Mouse (Mus musculus) heart, embryonic 12.5 days (tissue): ENCODE measurements around the gene Pmvk. TPM values are rescaled to one million over a fixed set of nuclear protein-coding genes. Genes with fewer than 3 reads are reported as not detected.

ENCODE experiments used
- ATAC-seq: fragments of 200-750 bp; cut with Nextera tagmentation; 2 replicates; pipeline ENCODE4 v1.8.0; 2017; ENCODE audit warnings: moderate TSS enrichment, moderate library complexity; ENCODE audit not compliant: insufficient number of reproducible peaks, low FRiP score
- H3K27ac ChIP-seq: fragments of 300-500 bp; sonication (generic); 2 replicates; pipeline ENCODE4 v1.5.1; 2016; ENCODE audit warnings: mild to moderate bottlenecking, moderate library complexity; ENCODE audit not compliant: poor library complexity, severe bottlenecking
- H3K27me3 ChIP-seq: fragments of 300-500 bp; sonication (generic); replicated peaks from 2 replicates; pipeline ENCODE4 v1.6.1; 2016; ENCODE audit warnings: mild to moderate bottlenecking, moderate library complexity
- H3K36me3 ChIP-seq: fragments of 300-500 bp; sonication (generic); 2 replicates; pipeline ENCODE4 v1.6.1; 2016; ENCODE audit warnings: mild to moderate bottlenecking, moderate library complexity
- H3K4me1 ChIP-seq: fragments of 300-500 bp; sonication (generic); replicated peaks from 2 replicates; pipeline ENCODE4 v1.6.1; 2016; ENCODE audit warnings: mild to moderate bottlenecking
- H3K4me2 ChIP-seq: fragments of 300-500 bp; sonication (generic); 2 replicates; pipeline ENCODE4 v1.6.1; 2016; ENCODE audit warnings: mild to moderate bottlenecking, moderate library complexity
- H3K4me3 ChIP-seq: fragments of 300-500 bp; sonication (generic); 2 replicates; pipeline ENCODE4 v1.5.1; 2016; ENCODE audit warnings: mild to moderate bottlenecking
- H3K9ac ChIP-seq: fragments of 300-500 bp; sonication (generic); 2 replicates; pipeline ENCODE4 v1.6.1; 2016; ENCODE audit warnings: mild to moderate bottlenecking, moderate library complexity
- H3K9me3 ChIP-seq: fragments of 300-500 bp; sonication (generic); replicated peaks from 2 replicates; pipeline ENCODE4 v1.6.1; 2016; ENCODE audit warnings: mild to moderate bottlenecking, moderate library complexity
- WGBS: fragments of 180-500 bp; shearing (Covaris S2); methylation state at CpG from one replicate; pipeline ENCODE4 v1.1.7; 2016; 5-methylcytosine and 5-hydroxymethylcytosine counted together
- polyA plus RNA-seq: library from polyadenylated mRNA; unstranded; fragments of >200 nt; fragmentation: Nextera tagmentation; extraction: Ambion mirVana; gene quantifications from 2 replicates; pipeline ENCODE4 v1.2.1, GENCODE M21; 2016

Gene Pmvk
- polyA plus RNA-seq, 1 experiment from 2014 or later, result 46.8 TPM

DNA sequence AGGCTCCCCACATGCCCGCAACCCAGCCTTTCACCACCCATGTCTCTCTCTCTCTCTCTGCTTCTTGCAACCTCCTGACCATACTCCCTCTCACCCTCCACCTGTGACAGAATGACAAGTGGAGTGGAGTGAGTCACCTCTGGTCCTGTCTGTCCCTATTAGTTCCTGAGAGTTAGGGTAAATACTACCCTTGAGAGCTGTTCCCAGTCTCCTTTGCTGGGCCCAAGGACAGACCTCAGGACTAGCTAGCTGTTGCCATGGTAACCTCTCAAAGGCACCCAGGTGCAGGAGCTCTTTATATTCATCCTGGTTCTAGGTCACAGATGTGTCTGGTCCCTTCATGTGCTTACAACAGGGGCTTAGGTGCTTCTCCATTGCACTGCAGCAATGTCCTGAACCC lies 2.4 kb upstream of the Pmvk start:
- ATAC-seq, result no peak
- Histone ChIP-seq H3K9me3 (no peaks in the 10 kb centered on the region), H3K4me1 (peaks cover 48% of the 10 kb centered on the region), H3K36me3 (peaks cover 15% of the 10 kb centered on the region), H3K4me3 (no peak overlapping the region), H3K27ac (no peak overlapping the region), H3K4me2 (no peak overlapping the region), H3K27me3 (no peaks in the 10 kb centered on the region), H3K9ac (peak overlapping the region; percentile 34)
- WGBS, result 56% methylated on average over 1 of the region's 1 CpGs

DNA sequence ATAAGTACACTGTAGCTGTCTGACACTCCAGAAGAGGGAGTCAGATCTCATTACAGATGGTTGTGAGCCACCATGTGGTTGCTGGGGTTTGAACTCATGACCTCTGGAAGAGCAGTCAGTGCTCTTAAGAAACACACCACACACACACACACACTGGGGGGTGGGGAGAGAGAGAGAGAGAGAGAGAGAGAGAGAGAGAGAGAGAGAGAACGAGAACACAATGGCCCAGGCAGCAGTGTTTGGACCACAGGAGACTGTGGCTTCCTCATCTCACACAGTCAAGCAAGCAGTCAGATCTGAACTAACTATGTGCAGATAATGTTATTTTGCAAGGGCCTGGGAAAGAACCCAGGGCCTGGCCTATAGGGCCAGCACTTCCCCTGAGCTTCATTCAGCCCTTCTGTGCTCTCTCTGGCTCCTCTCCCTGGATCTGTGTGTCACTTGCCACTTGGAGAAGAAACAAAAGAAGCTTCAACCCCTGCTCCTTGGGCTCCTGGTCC lies 1.5 kb downstream of the Pmvk start:
- 61% methylated on average over 1 of the region's 1 CpGs for WGBS
- Histone ChIP-seq H3K9ac (no peak overlapping the region), H3K36me3 (no peaks in the 10 kb centered on the region), H3K4me1 (peaks cover 39% of the 10 kb centered on the region), H3K27ac (no peak overlapping the region), H3K27me3 (no peaks in the 10 kb centered on the region), H3K4me2 (no peak overlapping the region), H3K4me3 (no peak overlapping the region), H3K9me3 (no peaks in the 10 kb centered on the region)
- ATAC-seq, result no peak

DNA sequence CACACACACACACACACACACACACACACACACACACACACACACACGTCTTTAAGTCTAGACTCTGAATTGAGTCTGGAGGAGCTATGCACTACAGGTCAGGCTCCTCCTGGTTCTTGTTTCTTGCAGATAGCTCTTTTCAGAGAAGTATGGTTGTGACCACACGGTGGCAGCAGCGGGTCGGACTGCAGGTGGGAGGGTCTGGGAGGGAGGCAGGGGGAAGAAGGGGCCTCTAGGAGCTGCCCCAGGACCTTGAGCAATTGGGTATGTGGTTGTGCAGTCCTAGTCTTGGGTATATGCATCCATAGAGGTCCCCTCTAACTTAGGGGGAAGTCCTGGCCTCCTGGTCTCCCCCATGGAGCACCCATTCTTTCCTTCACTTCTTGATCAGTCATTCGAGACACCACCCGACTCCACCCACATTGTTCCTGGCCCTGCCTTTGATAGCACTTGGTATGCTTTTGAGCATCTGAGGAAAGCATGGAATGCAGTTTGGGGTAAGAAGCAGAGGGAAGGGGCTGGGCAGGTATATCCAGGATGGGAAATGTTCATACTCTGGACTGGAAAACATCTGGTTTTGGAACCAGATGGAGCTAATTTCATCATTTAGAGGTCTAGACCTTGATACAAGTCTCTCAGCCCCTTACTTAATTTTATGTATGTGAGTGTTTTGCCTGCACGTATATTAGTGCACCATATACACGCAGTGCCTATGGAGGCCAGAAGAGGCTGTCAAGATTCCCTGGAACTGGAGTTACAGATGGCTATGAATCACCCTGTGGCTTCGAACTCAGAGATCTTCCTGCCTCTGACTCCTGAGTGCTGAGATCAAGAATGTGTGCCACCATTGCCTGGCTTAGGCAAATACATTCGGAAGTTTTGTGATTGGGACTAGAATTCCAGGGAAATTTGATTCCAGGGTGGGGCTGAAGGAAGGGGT lies 2.7 kb downstream of the Pmvk start:
- H3K9me3 ChIP-seq, result no peaks in the 10 kb centered on the region
- H3K4me2 ChIP-seq, result no peak overlapping the region
- H3K27ac ChIP-seq, result no peak overlapping the region
- no peak for ATAC-seq
- 43% methylated on average over 10 of the region's 10 CpGs for WGBS
- H3K36me3 ChIP-seq, result 0 out of 2 replicates have a peak, but pooled peaks cover 4% of the 10 kb centered on the region
- H3K4me1 ChIP-seq, result peaks cover 28% of the 10 kb centered on the region
- no peak overlapping the region for H3K9ac ChIP-seq
- H3K27me3 ChIP-seq, result no peaks in the 10 kb centered on the region
- H3K4me3 ChIP-seq, result no peak overlapping the region

DNA sequence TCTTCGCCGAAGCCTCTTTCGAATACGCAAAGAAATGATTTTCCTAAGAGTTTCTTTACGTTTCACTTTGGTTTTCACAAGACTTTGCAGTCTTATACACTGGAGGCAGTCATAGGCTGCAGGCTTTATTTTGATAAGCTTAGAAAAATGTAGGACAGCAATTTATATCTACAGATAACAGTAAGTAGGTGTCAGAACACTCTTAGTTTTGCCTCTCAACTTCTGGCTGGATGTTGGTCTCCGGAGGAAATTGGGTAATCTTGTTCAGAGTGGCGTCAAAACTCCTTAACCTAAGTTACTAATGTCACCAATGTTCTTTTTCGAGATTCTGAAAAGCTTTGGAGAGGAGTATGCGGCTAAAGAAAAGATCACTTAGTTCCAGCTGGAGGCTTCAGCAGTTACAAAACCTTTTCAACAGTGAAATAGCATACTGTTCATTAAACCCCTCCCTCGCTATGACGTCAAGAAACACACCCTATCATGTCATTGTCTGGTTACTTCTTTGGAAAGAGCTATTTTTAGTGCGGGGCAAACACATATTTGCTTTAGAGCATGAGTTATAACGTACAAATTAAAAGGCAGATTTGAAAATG lies 4.1 kb downstream of the Pmvk start:
- Histone ChIP-seq H3K36me3 (0 out of 2 replicates have a peak, but pooled peaks cover 8% of the 10 kb centered on the region), H3K9ac (no peak overlapping the region), H3K27me3 (no peaks in the 10 kb centered on the region), H3K9me3 (no peaks in the 10 kb centered on the region), H3K4me1 (peaks cover 24% of the 10 kb centered on the region), H3K4me2 (peak overlapping the region; percentile 77), H3K27ac (peak overlapping the region; percentile 78; the same call in 1 of the 2 replicates), H3K4me3 (peak overlapping the region; percentile 67)
- ATAC-seq, result peak; percentile 53
- 43% methylated on average over 13 of the region's 13 CpGs for WGBS

DNA sequence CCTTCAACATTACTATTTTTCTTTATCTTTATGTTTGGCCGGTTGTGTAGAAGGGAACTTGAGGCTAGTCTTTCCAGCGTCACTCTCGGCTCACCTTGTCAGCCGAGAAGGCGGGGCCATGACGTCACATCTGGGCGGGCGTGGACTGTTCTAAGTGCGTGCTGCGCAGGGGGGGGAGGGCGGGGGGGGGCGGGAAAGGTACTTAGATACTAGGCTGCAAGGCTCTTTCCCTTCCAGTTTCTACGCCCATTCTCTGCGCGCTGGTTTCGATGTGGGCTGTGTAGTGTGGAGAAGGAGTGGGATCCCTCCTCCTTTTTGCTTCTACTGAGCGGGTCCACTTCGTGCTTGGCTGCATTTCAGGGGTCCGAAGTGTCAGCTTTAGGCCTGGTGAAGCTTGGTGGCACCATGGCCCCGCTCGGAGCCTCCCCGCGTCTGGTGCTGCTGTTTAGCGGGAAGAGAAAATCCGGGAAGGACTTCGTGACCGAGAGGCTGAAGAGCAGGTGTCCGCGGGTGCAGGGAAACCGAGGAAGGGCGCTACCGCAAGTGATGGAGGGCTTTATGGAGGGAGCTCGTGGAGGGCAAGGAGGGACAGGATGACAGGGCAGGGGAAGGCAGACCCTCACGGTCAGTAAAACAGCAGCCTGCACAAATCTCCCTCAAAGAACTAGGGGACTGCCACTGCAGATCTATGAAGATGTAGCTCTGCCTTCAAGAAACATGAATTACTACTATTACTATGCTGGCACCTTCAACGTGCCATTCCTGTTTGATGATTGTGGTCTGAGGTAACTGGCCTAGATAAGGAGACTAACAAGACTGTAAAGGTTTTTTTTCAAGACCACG lies 4.8 kb downstream of the Pmvk start:
- Histone ChIP-seq H3K27me3 (no peaks in the 10 kb centered on the region), H3K9me3 (no peaks in the 10 kb centered on the region), H3K27ac (peak overlapping the region; percentile 78), H3K36me3 (peaks cover 9% of the 10 kb centered on the region; the same call in 1 of the 2 replicates), H3K4me2 (peak overlapping the region; percentile 77), H3K9ac (peak overlapping the region; percentile 78), H3K4me3 (peak overlapping the region; percentile 67), H3K4me1 (peaks cover 24% of the 10 kb centered on the region)
- peak; percentile 92 for ATAC-seq
- under 1% methylated on average over 34 of the region's 36 CpGs for whole genome bisulfite sequencing

DNA sequence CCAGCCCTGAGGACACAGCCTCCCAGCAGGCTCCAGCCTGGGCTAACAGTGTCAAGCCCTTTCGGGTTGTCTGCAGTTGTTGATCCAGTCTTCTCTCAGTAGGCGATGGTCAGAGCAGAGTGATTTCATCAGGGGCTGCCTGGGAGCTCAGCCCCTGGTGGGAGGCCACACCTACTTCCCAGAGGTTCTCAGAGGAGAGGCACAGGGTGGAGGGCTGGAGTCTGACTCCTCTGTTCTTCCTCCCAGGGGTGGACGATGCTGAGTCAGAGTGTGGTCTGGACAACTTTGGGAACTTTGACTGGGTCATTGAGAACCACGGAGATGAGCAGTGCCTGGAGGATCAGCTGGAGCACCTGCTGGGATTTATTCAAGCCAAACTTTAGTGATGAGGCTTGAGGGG lies 13.9 kb downstream of the Pmvk start:
- H3K9me3 ChIP-seq, result no peaks in the 10 kb centered on the region
- H3K4me2 ChIP-seq, result no peak overlapping the region
- H3K4me1 ChIP-seq, result no peaks in the 10 kb centered on the region
- no peak for ATAC-seq
- H3K27ac ChIP-seq, result no peak overlapping the region
- peaks cover 32% of the 10 kb centered on the region for H3K36me3 ChIP-seq
- no peak overlapping the region for H3K4me3 ChIP-seq
- WGBS, result 42% methylated on average over 4 of the region's 4 CpGs
- H3K9ac ChIP-seq, result no peak overlapping the region
- no peaks in the 10 kb centered on the region for H3K27me3 ChIP-seq

DNA sequence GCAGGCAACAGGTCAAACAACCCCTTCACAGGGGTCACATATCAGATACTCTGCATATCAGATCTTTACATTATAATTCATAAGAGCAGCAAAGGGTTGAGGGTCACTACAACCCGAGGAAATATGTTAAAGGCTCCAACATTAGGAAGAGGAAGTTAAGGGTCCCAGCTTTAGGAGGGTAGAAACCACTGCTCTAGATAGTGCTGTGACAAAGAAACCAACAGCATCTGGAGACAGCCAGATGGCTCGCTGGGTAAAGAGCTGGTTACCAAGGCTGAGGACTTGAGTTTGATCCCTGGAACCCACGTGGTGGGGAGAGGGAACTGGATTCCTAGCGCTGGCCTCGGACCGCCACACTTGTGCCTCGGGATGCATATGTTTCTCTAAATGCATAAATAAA lies 17.9 kb downstream of the Pmvk start:
- Histone ChIP-seq H3K4me2 (no peak overlapping the region), H3K9ac (no peak overlapping the region), H3K36me3 (peaks cover 24% of the 10 kb centered on the region), H3K4me1 (no peaks in the 10 kb centered on the region), H3K27me3 (no peaks in the 10 kb centered on the region), H3K27ac (no peak overlapping the region), H3K4me3 (no peak overlapping the region), H3K9me3 (no peaks in the 10 kb centered on the region)
- ATAC-seq, result no peak
- WGBS, result 74% methylated on average over 7 of the region's 7 CpGs

DNA sequence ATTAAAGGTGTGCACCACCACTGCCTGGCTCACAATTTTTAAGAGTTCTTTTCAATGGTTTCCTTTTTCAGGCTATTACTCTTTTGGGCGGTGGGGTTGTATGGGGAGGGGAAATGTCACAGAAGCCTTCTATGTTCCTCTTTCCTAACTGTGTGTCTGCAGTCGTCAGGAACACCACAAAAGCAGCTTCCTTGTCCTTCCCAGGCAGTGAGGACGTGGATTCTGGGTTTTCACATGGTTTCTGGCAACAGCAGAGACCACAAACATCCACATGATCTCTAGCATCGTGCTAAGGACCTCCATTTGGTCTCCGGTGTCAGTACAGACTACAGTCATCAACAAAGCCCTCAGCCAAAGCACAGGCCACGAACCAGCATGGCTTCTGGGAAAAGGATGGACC lies 19.5 kb downstream of the Pmvk start:
- Histone ChIP-seq H3K36me3 (peaks cover 9% of the 10 kb centered on the region; the same call in 1 of the 2 replicates), H3K4me1 (no peaks in the 10 kb centered on the region), H3K9me3 (no peaks in the 10 kb centered on the region), H3K27me3 (no peaks in the 10 kb centered on the region), H3K9ac (no peak overlapping the region), H3K4me3 (no peak overlapping the region), H3K27ac (no peak overlapping the region), H3K4me2 (no peak overlapping the region)
- 74% methylated on average over 6 of the region's 6 CpGs for WGBS
- ATAC-seq, result no peak

DNA sequence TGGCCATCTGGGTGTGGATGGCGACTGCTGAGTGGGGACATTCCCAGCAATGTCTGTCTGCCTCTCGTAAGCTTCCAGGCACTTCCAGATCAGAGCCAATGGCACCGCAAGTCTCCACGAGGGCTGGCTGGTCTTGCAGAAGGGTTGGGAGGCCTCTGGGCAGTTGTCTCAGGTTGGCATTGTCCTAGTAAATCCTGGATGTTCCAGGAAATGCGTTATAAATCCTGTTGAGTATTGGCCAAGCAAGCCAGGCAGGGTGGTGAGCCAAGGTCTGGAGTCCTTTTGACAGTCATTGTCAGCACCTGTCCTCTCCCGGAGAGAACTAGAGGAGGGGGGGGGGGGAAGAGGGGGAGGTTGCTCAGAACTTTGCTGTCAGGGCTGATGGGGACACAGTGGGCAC lies 24.7 kb downstream of the Pmvk start:
- no peak for ATAC-seq
- Histone ChIP-seq H3K27me3 (no peaks in the 10 kb centered on the region), H3K4me3 (no peak overlapping the region), H3K4me1 (no peaks in the 10 kb centered on the region), H3K27ac (no peak overlapping the region), H3K36me3 (no peaks in the 10 kb centered on the region), H3K9me3 (no peaks in the 10 kb centered on the region), H3K9ac (no peak overlapping the region), H3K4me2 (no peak overlapping the region)
- 70% methylated on average over 6 of the region's 6 CpGs for WGBS

DNA sequence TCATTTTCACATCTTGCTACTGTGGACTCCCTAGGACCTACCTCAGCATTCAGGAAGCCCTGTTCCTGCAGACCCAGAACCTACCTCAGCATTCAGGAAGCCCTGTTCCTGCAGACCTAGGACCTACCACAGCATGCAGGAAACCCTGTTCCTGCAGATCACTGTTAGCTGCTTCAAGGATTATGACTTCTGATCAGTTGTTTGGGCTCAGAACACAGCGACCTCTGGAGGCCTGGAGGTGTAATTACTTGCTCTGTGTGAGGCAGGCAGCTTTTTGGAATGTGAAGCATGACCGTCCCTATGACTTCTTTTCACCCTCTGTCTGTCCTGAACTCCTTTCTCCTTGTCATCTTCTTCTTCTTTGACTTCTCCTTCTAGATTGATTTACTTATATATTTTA lies 27.1 kb downstream of the Pmvk start:
- H3K4me2 ChIP-seq, result no peak overlapping the region
- no peaks in the 10 kb centered on the region for H3K36me3 ChIP-seq
- WGBS, result 45% methylated on average over 2 of the region's 2 CpGs
- 0 out of 2 replicates have a peak, but pooled peaks cover 6% of the 10 kb centered on the region for H3K4me1 ChIP-seq
- no peak overlapping the region for H3K9ac ChIP-seq
- no peaks in the 10 kb centered on the region for H3K9me3 ChIP-seq
- H3K27ac ChIP-seq, result no peak overlapping the region
- ATAC-seq, result no peak
- no peak overlapping the region for H3K4me3 ChIP-seq
- H3K27me3 ChIP-seq, result no peaks in the 10 kb centered on the region

DNA sequence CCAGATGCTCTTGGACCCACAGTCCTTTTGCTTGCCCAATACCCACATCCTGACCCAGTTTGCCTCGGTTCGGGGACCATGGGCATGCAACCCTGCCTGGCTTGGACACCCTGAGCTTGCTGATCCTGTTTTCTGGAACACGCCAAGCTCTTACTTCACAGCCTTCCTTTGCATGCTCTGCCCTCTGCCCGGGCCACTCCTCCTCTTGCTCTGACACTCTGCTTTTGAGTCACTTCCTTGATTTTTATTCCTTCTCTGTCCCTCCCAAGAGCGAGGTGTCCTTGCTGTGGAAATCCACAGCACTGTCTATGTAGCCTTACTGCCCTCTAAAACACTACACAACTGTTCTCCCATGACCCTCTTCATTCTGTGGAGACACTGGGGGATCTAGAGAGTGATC lies 27.9 kb downstream of the Pmvk start:
- Histone ChIP-seq H3K4me2 (no peak overlapping the region), H3K4me3 (no peak overlapping the region), H3K9ac (no peak overlapping the region), H3K9me3 (no peaks in the 10 kb centered on the region), H3K27ac (no peak overlapping the region), H3K27me3 (no peaks in the 10 kb centered on the region), H3K36me3 (no peaks in the 10 kb centered on the region), H3K4me1 (0 out of 2 replicates have a peak, but pooled peaks cover 7% of the 10 kb centered on the region)
- WGBS, result 77% methylated on average over 5 of the region's 5 CpGs
- ATAC-seq, result no peak
